Mouse (Mus musculus) midbrain, embryonic 10.5 days (tissue): ENCODE measurements around the gene Il9r. TPM values are rescaled to one million over a fixed set of nuclear protein-coding genes. Genes with fewer than 3 reads are reported as not detected.

ENCODE experiments used
- DNase-seq: peaks from one replicate; pipeline ENCODE4 v3.0.0-alpha.2; 2017; ENCODE audit warnings: low spot score
- H3K27ac ChIP-seq: fragments of 300-500 bp; sonication (generic); replicated peaks from 2 replicates; pipeline ENCODE4 v1.5.1; 2016; ENCODE audit warnings: mild to moderate bottlenecking
- H3K27me3 ChIP-seq: fragments of 300-500 bp; sonication (generic); 2 replicates; pipeline ENCODE4 v1.6.1; 2016; ENCODE audit warnings: low read depth, mild to moderate bottlenecking; ENCODE audit not compliant: poor library complexity, severe bottlenecking
- H3K36me3 ChIP-seq: fragments of 300-500 bp; sonication (generic); 2 replicates; pipeline ENCODE4 v1.6.1; 2016; ENCODE audit warnings: mild to moderate bottlenecking, moderate library complexity
- H3K4me1 ChIP-seq: fragments of 300-500 bp; sonication (generic); 2 replicates; pipeline ENCODE4 v1.6.1; 2016
- H3K4me3 ChIP-seq: fragments of 300-500 bp; sonication (generic); 2 replicates; pipeline ENCODE4 v1.5.1; 2016; ENCODE audit warnings: mild to moderate bottlenecking, moderate library complexity
- H3K9me3 ChIP-seq: fragments of 300-500 bp; sonication (generic); replicated peaks from 2 replicates; pipeline ENCODE4 v1.6.1; 2016; ENCODE audit warnings: mild to moderate bottlenecking
- WGBS: fragments of 180-500 bp; shearing (Covaris S2); methylation state at CpG from one replicate; pipeline ENCODE4 v1.1.7; 2016; 5-methylcytosine and 5-hydroxymethylcytosine counted together
- polyA plus RNA-seq: library from polyadenylated mRNA; unstranded; fragments of >200 nt; fragmentation: Nextera tagmentation; extraction: Ambion mirVana; gene quantifications from 2 replicates; pipeline ENCODE4 v1.2.1, GENCODE M21; 2016

The Il9r gene
- polyA plus RNA-seq, result 0.05 TPM in 1 of 2 replicates, not detected in the other

DNA sequence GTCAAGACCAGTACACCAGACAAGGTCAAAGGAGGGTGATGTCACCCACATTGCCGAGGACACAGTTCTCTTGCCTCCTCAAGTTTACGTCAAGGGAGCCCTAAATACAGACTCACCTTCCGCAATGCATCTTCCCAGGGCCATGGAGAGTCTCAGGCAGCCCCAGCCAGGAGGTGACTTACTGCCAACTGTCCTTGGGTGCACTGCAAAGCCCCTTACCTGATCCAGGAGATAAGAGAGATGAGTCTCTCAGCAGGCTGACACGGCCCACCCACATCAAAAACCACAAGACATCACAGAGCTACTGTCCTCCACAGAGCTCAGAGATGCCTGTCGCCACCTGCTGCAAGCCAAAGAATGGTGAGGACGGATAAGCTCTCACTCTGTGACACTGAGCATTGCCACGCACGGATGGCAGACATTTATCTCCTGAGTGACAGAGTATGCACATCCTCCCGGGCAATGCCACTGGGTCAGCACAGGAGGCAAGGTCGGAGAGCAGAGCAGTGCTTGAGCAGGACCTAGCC, at the start of gene Il9r:
TSS of gene Il9r (minus strand) at position 205 of the 527 bp plus-strand sequence.
- Histone ChIP-seq H3K4me3 (no peak within 1 kb of the TSS), H3K36me3 (no peaks in the 10 kb centered on the region), H3K4me1 (peaks cover 31% of the 10 kb centered on the region), H3K27ac (peak within 1 kb of the TSS; percentile 46; the same call in 1 of the 2 replicates), H3K27me3 (peaks cover 11% of the 10 kb centered on the region), H3K9me3 (no peaks in the 10 kb centered on the region)
- WGBS, result 78% methylated on average over 10 of the region's 10 CpGs
- DNase-seq, result no peak

DNA sequence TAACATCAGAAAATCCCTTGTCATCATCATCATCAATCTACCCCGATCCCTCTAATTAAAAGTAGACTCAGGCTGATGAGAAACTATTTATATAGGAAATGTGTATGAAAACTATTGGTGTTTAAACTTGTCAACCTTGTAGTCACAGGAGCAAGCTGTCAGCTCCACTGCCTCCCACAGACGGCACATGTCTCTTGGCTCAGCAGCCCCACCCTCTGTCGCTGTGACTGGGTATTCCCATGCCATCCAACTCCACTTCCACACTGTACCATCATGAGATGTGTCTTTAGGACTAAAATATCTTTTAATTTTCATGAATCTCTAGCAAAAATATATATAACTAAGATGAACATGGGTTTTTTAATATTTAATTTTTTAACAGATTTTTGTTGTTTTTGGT, 48.3 kb upstream of the Il9r start:
- no peaks in the 10 kb centered on the region for H3K9me3 ChIP-seq
- H3K27ac ChIP-seq, result no peak overlapping the region
- H3K27me3 ChIP-seq, result no peaks in the 10 kb centered on the region
- H3K36me3 ChIP-seq, result peaks cover 95% of the 10 kb centered on the region
- 85% methylated on average over 3 of the region's 3 CpGs for WGBS
- DNase-seq, result no peak
- no peak overlapping the region for H3K4me3 ChIP-seq
- H3K4me1 ChIP-seq, result no peaks in the 10 kb centered on the region

DNA sequence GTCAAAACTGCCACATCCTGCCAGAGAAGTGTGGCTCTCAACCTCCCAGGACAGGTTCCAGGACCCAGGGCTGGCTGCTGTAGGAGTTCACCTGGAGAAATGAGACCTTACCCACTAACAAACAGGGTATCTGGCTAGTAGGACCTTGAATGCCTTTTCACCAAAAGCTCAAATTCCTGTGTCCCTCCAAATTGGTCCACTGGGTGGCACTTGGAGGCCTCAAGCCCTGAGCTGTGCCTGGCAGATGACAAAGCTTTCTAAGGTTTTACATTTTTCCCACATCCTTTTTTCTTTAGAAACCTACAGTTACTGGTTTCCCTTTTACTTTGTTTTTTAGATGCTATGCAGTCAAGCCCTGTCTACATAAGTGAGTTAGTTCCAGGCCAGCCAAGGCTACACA, 47.0 kb upstream of the Il9r start:
- Histone ChIP-seq H3K27ac (no peak overlapping the region), H3K36me3 (peaks cover 94% of the 10 kb centered on the region), H3K4me1 (no peaks in the 10 kb centered on the region), H3K9me3 (no peaks in the 10 kb centered on the region), H3K4me3 (no peak overlapping the region), H3K27me3 (no peaks in the 10 kb centered on the region)
- no peak for DNase-seq

DNA sequence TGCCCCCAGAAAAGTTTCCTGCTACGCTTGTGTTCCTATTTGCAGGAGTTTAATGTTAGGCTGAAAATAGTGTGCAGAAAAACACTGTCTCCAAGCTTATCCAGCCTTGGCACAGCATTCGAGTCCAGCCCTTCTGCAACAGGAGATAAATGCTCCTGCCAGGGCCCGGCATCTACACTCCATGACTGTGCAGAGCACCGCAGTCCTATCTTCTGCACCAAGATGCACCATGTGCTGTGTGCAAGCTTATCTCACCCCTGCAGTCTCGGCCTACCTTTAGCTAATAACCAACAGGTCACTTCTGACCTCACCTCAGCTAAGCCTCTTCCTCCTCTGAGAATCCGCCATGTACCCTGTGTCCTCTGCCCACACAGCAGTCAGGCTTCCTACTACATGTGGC, 45.5 kb upstream of the Il9r start:
- DNase-seq, result no peak
- Histone ChIP-seq H3K36me3 (peaks cover 94% of the 10 kb centered on the region), H3K4me3 (no peak overlapping the region), H3K27me3 (no peaks in the 10 kb centered on the region), H3K27ac (no peak overlapping the region), H3K9me3 (no peaks in the 10 kb centered on the region), H3K4me1 (no peaks in the 10 kb centered on the region)
- 95% methylated on average over 6 of the region's 6 CpGs for WGBS

DNA sequence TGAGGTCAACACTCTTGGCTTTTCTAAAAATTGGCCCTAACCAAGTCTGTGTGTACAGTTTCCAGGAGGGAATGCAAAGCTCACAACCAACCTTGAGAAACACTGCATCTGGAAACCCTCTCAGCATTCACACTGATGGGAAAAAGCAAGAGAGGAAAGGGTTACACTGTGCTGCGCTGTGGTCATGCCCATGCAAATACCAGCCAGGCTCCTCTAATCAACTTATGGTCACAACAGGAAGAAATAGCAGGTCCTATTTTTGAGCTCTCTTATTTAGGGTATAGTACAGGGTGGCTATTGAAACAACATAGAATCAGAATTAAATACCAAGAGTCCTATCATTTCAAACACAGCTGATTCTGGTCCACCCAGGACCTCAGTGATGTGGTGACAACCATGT, 44.5 kb upstream of the Il9r start:
- Histone ChIP-seq H3K36me3 (peaks cover 94% of the 10 kb centered on the region), H3K27me3 (no peaks in the 10 kb centered on the region), H3K4me3 (no peak overlapping the region), H3K27ac (0 out of 2 replicates have a peak overlapping the region, but pooled peaks have one; percentile 19), H3K9me3 (no peaks in the 10 kb centered on the region), H3K4me1 (no peaks in the 10 kb centered on the region)
- 98% methylated on average over 1 of the region's 1 CpGs for WGBS
- DNase-seq, result no peak

DNA sequence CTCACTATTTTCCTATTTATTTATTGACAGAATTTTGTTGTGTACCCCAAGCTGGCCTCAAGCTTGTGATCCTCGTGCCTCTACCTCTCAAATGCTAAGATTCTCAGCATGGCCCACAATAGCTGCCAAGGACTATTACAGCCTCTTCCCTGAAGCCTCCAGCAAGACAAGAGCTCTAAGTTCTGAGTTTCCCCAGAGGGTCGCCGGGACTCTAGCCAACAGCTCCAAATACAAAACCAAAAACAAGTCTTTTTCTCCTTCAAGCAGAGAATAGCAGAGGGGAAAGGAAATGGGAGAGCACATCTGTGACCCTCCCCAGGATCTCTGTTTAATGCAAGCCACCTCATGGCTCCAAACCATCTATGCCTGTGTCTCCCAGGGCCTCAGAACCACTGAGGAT, 44.0 kb upstream of the Il9r start:
- H3K4me3 ChIP-seq, result no peak overlapping the region
- H3K4me1 ChIP-seq, result no peaks in the 10 kb centered on the region
- no peaks in the 10 kb centered on the region for H3K9me3 ChIP-seq
- peaks cover 94% of the 10 kb centered on the region for H3K36me3 ChIP-seq
- H3K27me3 ChIP-seq, result no peaks in the 10 kb centered on the region
- H3K27ac ChIP-seq, result 0 out of 2 replicates have a peak overlapping the region, but pooled peaks have one; percentile 19
- WGBS, result 85% methylated on average over 3 of the region's 3 CpGs
- no peak for DNase-seq

DNA sequence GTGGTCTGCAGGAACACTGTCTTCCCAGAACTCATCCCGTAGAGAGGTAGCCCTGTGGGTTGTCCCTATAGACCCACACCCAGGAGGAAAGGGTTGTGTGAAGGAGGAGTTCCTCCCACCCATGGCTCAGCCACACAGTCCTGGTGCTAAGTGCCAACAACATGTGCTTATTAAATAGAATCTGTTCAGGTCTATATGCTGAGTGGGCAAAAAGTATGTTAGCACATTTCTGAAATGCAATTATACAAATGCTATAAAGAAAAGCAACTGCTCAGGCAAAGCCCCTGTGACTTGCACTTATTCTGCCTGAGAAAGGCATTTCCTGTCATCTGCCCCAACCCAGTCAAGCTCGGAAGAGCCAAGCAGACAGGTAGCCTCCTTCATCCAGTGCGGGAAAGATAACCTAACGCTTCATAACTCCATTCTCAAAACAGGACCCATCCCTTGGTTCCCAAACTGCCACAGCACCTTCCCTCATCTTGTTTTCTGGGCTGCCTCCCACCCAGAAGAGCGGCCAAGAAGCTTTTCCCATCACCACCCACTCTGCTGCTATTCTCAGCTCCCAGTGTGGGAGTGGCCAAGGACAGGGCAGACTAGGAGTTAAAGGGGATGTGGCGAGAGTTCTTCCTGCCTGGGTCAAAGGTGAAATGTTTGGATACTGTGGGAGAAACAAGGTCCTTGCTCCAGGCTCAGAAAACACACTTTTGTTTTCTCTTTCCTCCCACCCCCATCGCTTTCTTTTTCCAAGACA, 43.3 kb upstream of the Il9r start:
- H3K27ac ChIP-seq, result 0 out of 2 replicates have a peak overlapping the region, but pooled peaks have one; percentile 19
- no peak for DNase-seq
- H3K4me3 ChIP-seq, result no peak overlapping the region
- H3K4me1 ChIP-seq, result no peaks in the 10 kb centered on the region
- H3K36me3 ChIP-seq, result peaks cover 95% of the 10 kb centered on the region
- no peaks in the 10 kb centered on the region for H3K27me3 ChIP-seq
- H3K9me3 ChIP-seq, result no peaks in the 10 kb centered on the region
- WGBS, result 77% methylated on average over 7 of the region's 7 CpGs

DNA sequence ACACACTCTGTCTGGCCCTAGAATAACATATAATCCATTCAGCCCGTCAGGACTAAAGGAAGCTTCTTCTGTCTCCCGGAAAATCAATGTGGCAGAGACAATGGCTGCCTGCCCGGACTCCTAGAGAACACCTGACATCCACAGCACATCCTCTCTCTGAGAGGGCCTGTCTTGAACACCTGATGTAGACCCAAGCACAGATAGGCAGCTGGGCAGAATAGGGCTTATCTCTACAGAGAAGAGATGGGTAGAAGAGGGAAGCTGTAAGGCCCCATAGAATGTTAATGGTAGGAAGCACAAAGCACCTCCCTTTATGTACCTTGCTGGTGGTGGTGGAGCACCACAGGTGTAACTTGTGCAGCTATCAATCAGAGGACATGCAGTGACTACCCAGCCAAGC, 42.1 kb upstream of the Il9r start:
- Histone ChIP-seq H3K4me3 (no peak overlapping the region), H3K9me3 (no peaks in the 10 kb centered on the region), H3K27ac (no peak overlapping the region), H3K36me3 (peaks cover 95% of the 10 kb centered on the region), H3K27me3 (no peaks in the 10 kb centered on the region), H3K4me1 (no peaks in the 10 kb centered on the region)
- WGBS, result 93% methylated on average over 3 of the region's 3 CpGs
- DNase-seq, result no peak

DNA sequence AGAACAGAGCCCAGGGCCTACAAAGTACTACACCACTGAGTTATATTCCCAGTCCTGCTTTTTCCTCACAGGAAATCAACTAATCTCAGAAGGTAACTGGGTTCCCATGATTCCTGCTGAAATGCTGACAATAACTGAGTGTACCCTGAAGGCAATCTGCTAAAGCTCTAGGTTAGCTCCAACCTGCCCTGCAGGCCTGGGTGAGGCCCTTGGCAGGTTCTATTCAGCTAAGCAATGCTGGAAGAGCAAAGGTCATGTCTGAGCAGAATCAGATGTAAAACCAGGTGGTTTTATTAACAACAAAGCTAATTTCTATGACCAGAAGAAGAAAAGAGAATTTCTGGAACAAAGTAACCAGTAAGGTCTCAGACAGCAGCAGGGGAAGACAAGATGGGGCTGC, 41.3 kb upstream of the Il9r start:
- Histone ChIP-seq H3K36me3 (peaks cover 95% of the 10 kb centered on the region), H3K9me3 (no peaks in the 10 kb centered on the region), H3K27ac (no peak overlapping the region), H3K27me3 (no peaks in the 10 kb centered on the region), H3K4me3 (no peak overlapping the region), H3K4me1 (no peaks in the 10 kb centered on the region)
- no peak for DNase-seq

DNA sequence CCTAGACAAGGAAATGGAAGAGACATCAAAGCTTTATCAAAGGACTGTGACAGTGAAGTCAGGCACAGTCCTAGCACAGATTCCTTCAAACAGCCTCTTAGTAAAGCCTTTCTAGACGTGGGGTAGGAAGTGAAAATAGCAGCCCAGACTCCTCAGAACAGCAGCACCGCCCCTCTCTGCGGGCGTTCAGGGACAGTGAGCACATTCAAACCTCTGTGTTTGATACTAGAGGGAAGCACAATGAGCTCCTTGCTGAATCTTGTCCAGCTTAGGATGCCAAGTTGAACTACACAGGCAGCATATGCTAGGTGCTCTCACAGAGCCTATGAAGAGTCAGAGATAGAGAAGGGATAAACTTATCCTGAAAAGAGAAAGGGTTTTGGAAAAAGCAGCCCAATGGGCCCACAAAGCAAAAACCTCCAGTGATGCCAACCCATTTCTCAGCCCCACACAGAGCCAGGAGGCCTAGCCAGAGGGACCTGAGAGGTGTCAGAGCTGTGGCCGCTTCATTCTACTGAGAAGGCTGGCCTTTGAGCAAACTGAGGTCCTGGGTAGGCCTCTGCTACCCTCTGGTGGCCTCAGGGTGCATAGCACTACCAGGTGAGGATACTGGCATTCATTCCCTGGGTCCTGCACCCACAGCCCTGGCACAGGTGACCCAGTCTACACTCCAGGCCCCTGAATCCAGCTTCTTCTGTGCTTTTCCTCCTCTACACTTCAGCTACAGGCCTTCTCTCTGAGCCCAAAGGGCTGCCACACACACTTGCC, 38.2 kb upstream of the Il9r start:
- Histone ChIP-seq H3K9me3 (no peaks in the 10 kb centered on the region), H3K36me3 (peaks cover 99% of the 10 kb centered on the region), H3K27ac (no peak overlapping the region), H3K27me3 (no peaks in the 10 kb centered on the region), H3K4me3 (no peak overlapping the region), H3K4me1 (no peaks in the 10 kb centered on the region)
- DNase-seq, result peak; percentile 68
- WGBS, result 67% methylated on average over 5 of the region's 5 CpGs

DNA sequence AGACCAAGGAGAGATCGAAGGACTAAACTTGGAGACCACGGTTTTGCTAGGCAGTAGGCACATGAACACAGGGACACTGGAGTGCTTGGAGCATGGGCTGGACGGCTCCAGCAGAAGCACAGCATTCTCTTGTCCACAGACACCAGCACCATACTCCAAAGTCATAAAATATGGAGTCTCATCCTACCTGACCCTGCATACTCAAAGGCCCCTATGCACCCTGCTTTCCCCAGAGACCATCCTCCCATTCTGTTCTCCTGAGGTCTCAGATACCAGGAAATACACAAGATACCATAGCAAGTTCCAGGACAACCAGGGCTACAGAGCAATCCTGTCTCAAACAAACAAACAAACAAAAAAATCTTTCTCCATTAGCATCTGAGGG, 37.3 kb upstream of the Il9r start:
- 93% methylated on average over 3 of the region's 3 CpGs for WGBS
- Histone ChIP-seq H3K36me3 (peaks cover 100% of the 10 kb centered on the region), H3K27me3 (no peaks in the 10 kb centered on the region), H3K27ac (no peak overlapping the region), H3K4me1 (no peaks in the 10 kb centered on the region), H3K9me3 (no peaks in the 10 kb centered on the region), H3K4me3 (no peak overlapping the region)
- no peak for DNase-seq

DNA sequence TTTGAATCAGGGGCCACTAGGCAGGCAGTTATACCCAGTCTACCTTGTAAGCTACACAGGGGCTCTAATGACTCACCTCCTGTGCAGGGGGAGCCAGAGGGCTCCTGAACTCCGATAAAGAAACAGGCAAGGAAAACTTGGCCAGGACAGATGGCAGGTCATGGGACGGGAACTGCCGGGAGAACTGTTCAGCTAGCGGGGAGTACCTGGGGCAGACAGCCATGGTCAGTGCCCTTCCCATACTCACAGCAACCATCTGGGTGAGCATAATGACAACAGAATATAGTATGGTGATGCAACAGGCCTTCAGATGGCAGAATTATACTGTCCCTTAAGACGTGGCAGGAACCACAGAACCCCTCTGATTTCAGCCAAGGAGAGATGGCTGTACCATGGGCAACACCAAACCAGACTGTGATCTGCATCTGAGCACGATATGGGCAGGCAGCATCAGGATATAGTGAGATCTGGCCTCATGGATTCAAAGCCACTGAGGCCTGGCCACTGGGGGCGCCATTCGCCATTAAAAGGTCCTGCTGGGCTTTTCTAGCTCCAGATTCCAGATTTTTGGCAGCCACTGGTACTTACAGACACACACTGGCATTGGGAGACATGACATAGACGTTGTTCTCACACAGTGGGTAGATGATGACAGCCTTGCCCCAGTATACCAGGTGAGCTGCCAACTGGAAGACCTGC, 36.8 kb upstream of the Il9r start:
- Histone ChIP-seq H3K4me3 (no peak overlapping the region), H3K4me1 (no peaks in the 10 kb centered on the region), H3K27ac (no peak overlapping the region), H3K9me3 (no peaks in the 10 kb centered on the region), H3K27me3 (no peaks in the 10 kb centered on the region), H3K36me3 (peaks cover 100% of the 10 kb centered on the region)
- 65% methylated on average over 9 of the region's 9 CpGs for WGBS
- DNase-seq, result peak; percentile 54
